Mouse (Mus musculus) right cerebral cortex, postnatal 10 days (tissue): ENCODE measurements at regions not wholly inside any gene's neighbourhood (a gene's known extent, or its start where the extent isn't known, plus 50 kb on each side); places are given as distances from the start of the nearest gene placed in this dataset.
"Not testable (repeated sequence)": the region's sequence is repeated elsewhere in the genome, so short reads cannot be mapped to it uniquely, and the experiment has no call there.

Experiments
- DNase-seq, 2 experiments: peaks; one replicate each; pipeline ENCODE4 v3.0.0; 2021; ENCODE audit warnings: low spot score in 2 of 2

DNA sequence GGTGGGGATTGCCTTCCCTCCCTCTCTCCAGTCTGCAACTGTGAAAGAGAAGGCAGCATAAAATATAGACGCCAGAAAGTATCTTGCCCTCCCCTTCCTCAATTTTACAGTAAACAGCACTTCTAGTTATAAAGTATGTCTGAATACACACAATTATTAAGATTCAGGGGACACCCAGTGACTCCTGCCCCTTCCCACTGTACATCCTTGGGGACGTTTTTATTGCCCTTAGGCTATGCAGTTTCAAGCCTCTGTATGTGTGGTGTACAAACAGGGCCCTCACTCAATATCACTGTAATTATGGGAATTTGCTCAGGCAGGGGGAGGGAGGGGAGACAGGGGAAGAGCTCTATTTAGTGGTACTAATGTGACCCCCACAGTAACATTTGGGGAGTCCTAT lies 519.6 kb upstream of the Sall1 start:
- no peak for DNase-seq

DNA sequence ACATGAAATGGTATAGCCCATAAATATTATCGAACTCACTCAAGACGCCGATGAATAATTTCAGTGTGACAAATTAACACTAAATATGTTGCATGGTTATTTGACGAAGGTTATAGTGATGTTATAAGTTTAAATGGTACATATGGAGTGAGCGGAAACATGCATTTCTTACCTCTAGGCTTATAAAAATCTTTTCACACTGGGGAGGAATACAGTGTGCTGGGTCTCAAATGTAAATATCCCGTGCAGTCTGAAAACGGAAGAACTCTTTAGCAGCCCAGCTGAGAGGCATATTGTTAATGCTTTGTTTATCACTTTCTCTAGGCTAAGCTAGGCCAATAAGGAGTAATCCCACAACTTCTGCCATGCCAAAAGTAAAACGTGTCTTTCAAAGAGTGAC lies 518.6 kb upstream of the Sall1 start:
- no peak for DNase-seq

DNA sequence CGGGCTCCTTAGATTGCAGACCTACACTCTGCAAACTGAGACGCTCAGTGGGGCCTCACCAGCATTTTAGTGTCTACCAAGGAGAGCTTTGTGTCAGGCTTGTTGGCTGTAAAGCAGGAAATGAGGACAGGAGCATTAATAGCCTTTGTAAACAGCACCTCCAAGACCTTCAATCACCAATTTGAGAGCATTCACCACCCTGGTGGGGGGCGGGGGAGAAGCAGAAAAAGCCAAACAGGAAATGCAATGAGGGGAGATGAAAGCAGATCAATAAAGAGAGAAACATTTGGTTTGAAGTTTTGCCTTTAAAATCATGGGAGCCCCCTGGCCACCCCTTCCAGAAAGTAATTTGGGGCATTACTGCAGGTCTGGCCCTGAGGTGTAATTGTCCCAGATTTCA lies 497.3 kb upstream of the Sall1 start:
- no peak for DNase-seq

DNA sequence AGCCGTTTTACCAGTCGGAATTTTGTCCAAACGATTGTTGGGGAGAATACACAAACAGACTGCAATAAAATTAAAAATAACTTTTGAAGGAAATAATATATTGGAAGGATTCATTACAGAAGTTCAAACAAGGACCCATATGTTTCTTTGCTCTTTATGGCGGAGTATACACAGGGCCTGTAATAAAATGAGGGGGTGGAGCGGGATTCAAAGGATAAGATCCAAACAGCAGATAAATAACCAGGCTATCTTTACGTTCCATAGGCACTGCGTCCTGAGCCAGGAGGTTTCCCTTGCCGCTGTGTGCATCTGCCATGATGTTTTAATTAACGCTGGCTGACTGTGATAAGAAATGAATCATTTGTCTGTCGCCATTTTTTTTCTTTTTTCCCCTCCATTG lies 490.6 kb upstream of the Sall1 start:
- DNase-seq: no peak

DNA sequence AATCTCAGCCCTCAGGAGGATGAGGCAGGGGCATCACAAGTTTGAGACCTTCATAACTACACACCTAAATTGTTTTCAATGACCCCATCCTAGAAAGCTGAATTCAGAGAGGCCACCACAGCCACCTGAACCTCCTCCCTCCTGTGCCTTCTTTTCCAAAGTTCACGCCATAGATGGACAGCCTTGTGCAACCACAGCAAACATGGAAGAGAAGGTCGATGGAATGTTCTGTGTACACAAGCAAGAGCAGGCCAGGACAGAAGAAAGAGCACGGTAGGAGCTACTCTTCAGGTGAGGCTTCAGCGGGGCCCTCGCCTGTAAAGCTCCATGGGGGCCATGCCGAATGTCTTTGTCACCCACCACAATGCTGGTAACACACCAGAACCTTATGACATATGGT lies 481.1 kb upstream of the Sall1 start:
- no peak for DNase-seq

DNA sequence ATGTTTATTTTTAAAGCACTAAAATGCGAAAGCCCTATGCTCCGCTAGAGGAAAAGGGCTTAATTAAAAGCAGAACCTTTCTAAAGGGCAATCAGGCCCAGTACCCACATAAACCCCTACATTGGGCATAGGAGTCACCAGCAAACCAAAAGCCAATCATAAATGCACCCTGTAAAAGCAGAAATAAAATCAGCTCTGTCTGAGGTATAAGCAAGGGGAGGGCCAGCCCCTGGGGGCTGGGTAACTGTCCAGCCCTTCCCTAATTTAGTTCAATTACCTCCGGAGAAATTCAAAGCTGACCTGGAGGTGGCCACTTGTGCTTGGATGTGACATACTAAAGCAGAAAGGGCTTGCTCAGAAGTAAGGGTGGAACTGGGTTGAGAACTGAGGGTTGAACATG lies 479.4 kb upstream of the Sall1 start:
- no peak for DNase-seq

DNA sequence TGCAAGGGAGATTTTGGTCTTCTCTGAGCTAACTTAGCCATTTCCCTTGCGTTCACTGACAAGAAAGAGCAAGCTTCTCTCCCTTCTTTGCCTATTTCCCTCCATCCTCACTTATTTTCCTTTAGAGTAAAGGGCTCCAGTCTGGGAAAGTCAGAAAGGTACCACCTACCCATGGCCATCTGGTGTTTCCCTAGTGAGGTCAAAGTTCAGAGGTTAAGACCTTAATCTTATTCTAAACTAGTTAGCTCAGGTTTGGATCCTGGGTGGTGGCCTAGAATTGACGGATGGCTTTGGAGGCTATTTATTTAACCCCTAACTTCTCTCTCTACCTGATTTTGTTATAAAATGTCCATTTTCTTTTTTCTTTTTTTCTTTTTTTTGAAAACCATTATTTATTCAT lies 472.6 kb upstream of the Sall1 start:
- no peak for DNase-seq

DNA sequence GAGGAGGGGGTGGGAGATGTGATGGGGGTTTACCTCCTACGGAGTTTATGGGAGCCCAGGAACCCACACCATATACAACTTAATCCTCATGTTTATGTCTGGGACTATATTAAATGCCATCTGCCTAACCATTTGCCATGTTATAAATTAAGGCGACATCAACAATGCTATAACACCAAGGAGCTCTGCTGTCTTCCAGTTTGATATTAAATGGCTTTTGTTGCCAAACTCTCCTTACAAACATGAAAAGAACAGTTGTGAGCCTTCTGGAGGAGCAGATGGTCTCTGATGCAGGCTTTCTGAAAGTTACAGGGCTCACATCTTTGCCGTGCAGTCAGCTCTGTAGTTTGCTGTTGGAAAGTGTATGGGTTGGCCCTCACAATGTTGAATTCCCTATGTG lies 470.3 kb upstream of the Sall1 start:
- peak; percentile 54 to 76 for DNase-seq

DNA sequence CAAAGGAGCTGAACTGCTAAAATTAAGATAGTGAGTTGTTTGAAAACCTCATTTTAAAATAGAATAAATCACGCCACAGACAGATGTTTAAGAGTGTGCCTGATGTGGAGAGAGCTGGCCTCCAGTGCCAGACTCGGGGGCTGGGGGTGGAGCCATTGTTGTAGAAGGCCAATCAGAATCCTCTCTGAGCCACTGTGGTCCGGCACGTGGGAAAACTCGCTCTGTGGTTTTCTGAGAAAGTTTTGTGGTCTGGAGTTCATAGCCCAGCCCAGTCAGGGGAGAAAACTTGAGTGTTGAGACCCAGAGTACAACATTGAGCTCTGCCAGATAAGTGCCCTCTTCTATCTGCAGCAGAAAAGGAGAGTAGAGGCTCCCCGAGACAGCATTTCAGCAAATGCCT lies 463.7 kb upstream of the Sall1 start:
- DNase-seq: no peak

DNA sequence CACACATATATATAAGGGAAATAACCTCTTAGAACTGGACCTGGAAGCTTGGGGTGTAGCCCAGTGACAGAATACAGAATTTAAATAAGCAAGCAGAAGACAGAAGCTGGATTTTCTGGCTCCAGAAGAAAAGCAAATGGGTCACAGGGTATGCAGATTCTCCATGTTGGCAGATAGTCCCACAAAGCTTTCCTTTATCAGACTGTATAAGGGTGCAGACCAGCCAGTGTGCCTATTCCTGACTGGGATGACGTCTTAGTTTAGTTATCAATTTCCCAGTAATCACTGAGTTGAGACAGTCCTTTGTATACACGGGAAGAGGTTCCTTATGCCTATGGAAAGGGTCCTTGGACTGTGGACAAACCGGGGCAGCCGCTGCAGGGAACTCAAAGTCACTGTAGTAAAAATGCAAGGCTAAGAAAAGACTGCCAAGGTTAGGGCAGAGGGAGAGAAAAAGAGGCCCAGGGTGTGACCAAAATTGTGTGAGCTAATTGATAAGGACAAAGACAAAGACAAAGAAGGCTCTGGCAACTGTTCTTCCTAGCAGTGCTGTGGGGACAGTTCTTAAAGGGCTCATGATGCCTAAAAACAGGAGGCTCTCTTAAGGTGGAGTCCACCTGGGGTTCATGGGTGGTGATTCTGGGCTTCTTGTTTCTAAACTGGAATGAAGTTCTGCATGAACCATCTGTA lies 459.7 kb upstream of the Sall1 start:
- no peak for DNase-seq

DNA sequence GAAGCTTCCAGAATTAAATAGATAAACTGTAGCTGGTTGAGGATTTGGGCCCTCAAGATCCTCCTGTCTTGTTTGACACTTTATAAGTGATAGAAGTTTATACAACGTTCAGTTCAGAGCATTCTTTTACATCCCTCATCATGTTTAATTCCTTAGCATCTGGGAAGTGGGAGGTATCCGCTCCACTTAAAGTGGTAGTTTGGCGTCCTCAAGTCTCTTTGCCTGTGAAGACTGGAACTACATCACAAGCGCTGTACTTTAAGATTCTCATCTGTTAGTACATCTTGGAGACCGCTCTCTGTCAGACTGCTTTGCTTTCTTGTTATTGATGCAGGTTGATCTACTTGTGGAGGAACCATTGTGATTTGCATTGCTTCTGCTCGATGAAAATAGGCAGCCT lies 459.1 kb upstream of the Sall1 start:
- DNase-seq: no peak

DNA sequence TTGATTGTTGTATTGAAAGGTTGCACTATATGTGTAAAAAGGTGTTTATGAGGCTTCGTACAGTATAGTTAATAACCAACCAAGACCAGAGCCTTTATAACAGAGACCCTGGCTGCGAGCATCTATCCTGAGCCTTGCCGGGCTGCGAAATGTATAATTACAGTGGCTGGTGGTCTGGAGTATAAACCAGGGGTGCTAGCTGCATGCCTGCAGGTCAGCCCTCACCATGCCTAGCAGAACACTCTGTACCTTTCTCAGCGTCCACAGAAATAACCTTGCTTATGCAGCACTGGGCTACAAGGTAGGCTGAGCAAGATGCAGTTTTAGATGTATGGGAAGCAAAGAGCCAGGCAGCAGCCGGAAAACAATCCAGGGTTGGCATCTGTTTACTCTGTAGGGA lies 457.8 kb upstream of the Sall1 start:
- no peak for DNase-seq

DNA sequence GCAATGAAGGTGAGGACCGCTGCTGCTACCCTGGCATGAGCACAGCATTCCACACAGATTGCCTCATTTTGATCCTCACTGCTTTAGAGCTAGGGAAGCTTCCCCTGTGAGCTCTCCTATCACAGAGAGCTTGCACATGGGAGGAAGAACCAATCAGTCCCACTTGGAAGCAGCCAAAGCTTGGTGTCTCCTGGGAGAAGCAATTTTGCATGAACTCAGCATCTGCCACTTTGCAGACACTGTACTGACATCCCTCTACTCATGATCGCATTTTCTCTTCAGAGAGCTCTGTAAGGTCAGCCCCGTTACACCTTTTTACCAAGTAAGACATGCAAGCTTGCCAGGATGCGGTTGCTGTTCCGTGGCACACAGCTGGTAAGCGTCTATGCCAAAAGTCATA lies 455.9 kb upstream of the Sall1 start:
- DNase-seq: no peak

DNA sequence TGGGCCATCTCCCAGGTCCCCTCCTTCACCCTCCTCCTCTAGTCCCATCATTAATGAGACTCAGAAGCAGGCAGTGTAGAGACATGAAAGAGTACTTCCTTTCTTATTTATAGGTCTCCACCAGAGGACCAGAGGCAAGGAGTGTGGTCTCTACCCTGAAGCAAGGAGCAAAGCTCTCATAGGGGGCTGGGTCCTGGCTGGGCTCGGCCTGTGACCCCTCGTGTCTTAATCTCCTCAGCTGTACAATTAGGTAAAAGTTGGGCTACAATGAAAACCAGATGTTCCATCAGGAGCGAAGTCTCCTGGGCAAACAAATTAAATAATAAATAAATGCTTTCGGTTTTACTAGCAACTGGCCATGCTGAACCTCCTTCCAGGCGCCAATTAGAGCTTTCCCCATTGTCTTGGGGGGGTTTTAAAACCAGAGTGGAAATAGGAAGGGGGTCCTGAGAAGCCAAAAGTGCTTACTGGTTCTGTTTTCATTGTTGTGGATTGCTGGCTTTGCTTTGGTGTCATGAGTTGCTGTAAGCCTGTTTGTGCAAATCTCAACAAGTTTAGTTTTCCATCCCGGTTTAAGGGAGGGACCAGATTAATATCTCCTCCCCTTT lies 454.2 kb upstream of the Sall1 start:
- no peak for DNase-seq

DNA sequence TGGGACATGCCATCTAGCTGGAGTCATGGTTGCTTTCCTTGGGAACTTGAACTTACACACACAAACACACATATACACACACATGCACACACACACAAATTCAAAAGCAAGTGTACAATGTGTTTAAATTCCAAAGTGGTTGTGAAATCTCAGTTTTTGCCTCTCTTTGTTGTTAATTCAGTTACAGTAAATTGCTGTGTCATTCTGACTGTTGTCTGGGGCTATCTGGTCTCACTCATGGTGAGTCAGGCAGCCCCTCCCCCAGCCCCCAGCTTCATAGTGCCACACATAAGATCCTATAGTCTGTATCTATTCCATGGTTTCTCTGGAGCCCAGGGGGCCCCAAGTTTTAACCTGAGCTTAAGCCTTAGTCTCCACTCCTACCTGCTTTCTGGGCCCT lies 448.4 kb upstream of the Sall1 start:
- DNase-seq: no peak

DNA sequence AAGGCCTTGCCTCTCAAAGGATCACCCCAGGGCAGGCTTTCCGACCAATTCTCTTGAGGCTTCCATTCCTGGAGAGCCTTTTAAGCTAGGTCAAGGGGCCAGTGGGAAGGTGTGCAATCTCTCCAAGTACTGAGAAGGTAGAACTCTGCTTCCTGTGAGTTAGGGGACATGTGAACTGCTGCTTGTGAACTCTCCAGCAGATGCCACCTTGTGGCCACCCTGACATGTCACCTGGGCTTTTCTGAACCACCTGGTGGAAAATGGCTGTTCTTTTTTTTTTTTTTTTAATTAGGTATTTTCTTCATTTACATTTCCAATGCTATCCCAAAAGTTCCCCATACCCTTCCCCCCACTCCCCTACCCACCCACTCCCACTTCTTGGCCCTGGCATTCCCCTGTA lies 438.5 kb upstream of the Sall1 start:
- DNase-seq: not testable (repeated sequence)

DNA sequence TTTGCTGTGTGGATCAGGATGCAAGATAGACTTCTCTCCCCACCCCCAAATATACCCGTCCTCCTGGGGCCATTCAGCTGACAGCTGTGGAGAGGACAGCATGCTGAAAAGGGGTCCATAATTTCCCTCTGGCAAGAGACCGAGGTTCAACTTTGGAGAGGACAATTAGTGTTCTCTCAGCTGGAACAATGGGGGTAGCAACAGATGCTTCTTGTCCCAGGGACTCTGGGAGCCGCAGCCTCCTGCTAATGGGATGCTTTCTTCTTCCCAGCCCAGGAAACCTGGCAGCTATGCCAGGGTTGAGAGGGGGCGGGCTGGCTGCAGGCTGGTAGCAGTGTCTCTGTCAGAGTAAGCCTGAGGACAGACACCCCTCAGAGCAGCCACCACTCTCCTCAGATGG lies 433.0 kb upstream of the Sall1 start:
- peak; percentile 41 to 59 for DNase-seq

DNA sequence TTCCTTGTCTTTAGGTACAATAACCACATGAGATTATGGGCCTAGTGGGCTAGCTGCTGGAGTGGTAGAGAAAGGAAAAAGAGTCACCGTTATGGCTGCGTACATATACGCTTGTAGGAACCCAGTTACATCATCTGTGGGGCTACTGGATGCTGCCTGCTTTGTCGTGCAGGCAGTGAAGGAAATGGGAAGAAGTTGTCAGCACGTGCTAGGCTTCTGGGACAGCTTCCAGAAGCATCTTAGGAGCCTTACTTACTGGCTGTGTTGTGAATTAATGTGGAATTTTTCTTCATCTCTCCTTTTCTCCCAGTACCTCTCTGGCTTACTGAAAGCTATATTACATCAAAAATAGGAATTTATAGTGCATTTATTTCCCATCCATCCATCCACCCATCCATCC lies 427.2 kb upstream of the Sall1 start:
- DNase-seq: peak; percentile 45 to 54

DNA sequence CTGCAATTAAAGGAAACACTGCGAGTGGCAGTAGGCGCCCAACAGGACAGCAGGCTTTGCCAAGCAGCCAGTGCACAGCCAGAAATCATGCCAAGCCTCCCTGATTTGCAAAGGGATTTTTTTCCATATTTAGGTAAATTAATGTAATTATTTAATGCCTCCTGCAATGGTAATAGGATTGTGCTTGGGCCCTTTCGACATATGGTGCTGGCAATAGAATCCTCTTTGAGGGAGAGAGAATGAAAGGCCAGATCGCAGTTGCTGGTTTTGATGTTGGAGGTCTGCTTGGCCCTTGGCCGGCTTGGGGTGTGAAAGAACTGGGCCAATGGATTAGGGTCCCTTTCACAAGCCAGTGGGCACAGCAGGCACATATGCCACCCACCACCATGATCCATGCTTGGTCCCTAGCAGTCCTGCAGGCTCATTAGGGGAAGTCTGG lies 424.8 kb upstream of the Sall1 start:
- DNase-seq: peak; percentile 26 to 27

DNA sequence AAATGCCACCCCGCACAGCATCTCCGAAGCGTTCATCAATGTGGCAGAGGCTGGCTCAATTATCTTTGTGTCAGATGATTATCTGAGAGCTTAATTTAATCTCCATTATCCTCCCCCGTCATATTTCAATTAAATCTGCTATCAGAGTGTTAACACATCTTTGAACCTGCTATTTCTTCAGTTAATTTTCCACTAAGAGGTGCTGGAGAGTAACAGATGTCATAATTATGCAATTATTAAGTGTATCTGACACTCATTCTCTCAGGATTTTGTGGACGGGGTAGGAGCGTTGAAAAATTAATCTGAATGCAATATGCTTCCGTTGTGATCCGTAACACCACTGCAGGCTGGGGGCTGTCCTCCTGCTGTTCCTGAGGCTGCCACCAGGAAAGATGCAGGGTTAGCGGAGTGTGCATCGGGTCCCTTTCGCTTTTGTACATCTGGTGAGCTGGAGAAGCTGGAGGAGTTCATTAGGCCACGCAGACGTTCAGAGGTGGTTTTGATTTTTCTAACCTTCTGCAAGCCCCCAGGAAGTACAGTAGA lies 421.3 kb upstream of the Sall1 start:
- DNase-seq: no peak

DNA sequence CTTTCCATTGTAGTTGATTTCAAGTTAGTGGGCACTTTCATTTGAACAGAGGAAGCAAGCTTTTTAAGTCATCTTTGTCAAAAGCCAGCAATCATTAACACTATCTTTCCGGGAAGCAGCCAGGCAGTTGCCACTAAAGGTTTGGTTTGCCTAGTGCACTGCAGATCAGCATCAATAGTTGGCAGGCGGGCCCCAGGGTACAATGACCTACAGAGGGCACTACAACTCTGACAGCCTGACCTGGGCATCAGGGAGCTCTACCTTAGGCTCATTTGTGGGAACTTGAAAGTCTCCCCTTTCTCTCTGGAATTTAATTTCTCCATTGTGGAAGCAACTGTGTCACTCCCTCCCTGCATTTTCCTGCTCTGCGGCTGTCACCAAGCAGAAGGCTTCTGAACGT lies 412.6 kb upstream of the Sall1 start:
- no peak for DNase-seq

DNA sequence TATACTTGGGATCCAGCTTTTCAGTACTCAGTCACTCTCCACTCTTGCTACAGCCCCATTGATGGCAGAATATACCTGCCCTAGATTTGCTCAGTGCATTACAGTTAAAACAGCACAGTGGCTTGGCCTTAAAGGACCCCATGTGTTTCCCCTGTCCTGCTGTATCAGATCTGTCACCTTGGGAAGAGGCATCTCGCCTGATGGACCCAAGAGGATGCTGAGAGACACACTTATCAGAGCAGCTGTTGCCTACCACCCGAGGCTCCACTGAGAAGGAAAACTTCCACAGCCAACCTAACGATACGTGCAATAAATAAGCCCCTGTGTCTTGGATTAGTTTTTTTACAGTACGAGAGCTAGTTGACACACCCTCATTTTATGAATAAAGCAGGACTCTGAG lies 411.8 kb upstream of the Sall1 start:
- DNase-seq: no peak

DNA sequence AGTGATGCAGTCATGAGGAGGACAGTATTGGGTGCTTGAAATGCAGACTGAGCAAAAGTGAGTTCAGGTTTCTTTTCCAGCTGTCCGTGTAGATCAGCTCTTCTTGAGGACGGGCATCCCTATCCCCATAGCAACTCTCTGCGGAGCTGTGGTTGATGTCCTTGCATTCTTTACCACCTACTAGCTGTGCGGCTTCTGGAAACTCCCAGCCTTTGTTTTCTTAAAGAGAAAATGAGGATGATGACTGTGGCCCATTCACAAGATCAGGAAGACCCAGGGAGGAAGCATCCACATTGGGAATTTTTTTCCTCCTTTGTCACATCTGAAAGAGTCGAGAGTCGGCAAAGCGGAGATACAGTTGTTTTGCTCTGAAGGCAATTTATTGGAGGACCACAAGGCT lies 410.2 kb upstream of the Sall1 start:
- no peak for DNase-seq

DNA sequence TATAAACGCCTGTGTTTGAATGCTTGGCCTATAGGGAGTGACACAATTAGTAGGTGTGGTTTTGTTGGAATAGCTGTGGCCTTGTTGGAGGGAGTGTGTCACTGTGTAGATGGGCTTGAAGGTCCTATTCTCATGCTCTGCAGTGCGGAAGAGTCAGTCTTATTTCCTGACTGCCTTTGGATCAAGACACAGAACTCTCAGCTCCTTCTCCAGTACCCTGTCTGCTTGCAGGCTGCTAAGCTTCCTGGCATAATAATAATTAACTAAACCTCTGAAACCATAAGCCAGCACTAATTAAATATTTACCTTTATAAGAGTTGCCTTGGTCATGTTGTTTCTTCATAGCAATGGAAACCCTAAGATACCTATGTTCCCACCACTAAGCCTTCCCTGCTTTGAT lies 409.8 kb upstream of the Sall1 start:
- DNase-seq: no peak
